Mouse (Mus musculus): ENCODE results near the gene Olfr690. TPM values are rescaled to one million over a fixed set of nuclear protein-coding genes. Genes with fewer than 3 reads are reported as not detected.

Olfr690 gene
- polyA plus RNA-seq, 1 experiment from 2014 or later, result not detected

Other genes starting within 250 kb of the Olfr690 start
- not detected in 2 replicates for gene Olfr680-ps1, start 241.3 kb downstream of the Olfr690 start, polyA plus RNA-seq (2015; fragmentation: Nextera tagmentation; extraction: Ambion mirVana)
- gene Olfr681, start 217.3 kb downstream of the Olfr690 start, polyA plus RNA-seq (2015; fragmentation: Nextera tagmentation; extraction: Ambion mirVana), result not detected in 2 replicates
- not detected in 2 replicates for gene Olfr683, start 187.1 kb downstream of the Olfr690 start, polyA plus RNA-seq (2015; fragmentation: Nextera tagmentation; extraction: Ambion mirVana)
- gene Olfr684, start 170.5 kb downstream of the Olfr690 start, polyA plus RNA-seq (2015; fragmentation: Nextera tagmentation; extraction: Ambion mirVana), result not detected in 2 replicates
- gene Olfr685, start 148.1 kb downstream of the Olfr690 start, polyA plus RNA-seq (2015; fragmentation: Nextera tagmentation; extraction: Ambion mirVana), result not detected in 2 replicates
- not detected in 2 replicates for gene Olfr686, start 126.6 kb downstream of the Olfr690 start, polyA plus RNA-seq (2015; fragmentation: Nextera tagmentation; extraction: Ambion mirVana)
- not detected in 2 replicates for gene Olfr688, start 46.0 kb downstream of the Olfr690 start, polyA plus RNA-seq (2015; fragmentation: Nextera tagmentation; extraction: Ambion mirVana)
- gene Olfr689, start 22.9 kb downstream of the Olfr690 start, polyA plus RNA-seq (2015; fragmentation: Nextera tagmentation; extraction: Ambion mirVana), result not detected in 2 replicates
- gene Olfr691, start 8.2 kb upstream of the Olfr690 start, polyA plus RNA-seq (2015; fragmentation: Nextera tagmentation; extraction: Ambion mirVana), result not detected in 2 replicates
- not detected in 2 replicates for gene Olfr692, start 34.1 kb upstream of the Olfr690 start, polyA plus RNA-seq (2015; fragmentation: Nextera tagmentation; extraction: Ambion mirVana)
- not detected in 2 replicates for gene Gm5901, start 40.9 kb upstream of the Olfr690 start, polyA plus RNA-seq (2015; fragmentation: Nextera tagmentation; extraction: Ambion mirVana)
- gene Fam160a2, start 66.0 kb upstream of the Olfr690 start, polyA plus RNA-seq (2015; fragmentation: Nextera tagmentation; extraction: Ambion mirVana), result 13.7 and 13.8 TPM in 2 replicates
- gene Cnga4, start 70.5 kb upstream of the Olfr690 start, polyA plus RNA-seq (2015; fragmentation: Nextera tagmentation; extraction: Ambion mirVana), result not detected in 2 replicates
- not detected in 2 replicates for gene Cckbr, start 91.6 kb upstream of the Olfr690 start, polyA plus RNA-seq (2015; fragmentation: Nextera tagmentation; extraction: Ambion mirVana)
- gene Cavin3, start 148.2 kb upstream of the Olfr690 start, polyA plus RNA-seq (2015; fragmentation: Nextera tagmentation; extraction: Ambion mirVana), result 4.0 and 5.2 TPM in 2 replicates
- 21.3 and 21.9 TPM in 2 replicates for gene Smpd1, start 220.3 kb upstream of the Olfr690 start, polyA plus RNA-seq (2015; fragmentation: Nextera tagmentation; extraction: Ambion mirVana)
- 1.9 and 3.3 TPM in 2 replicates for gene Apbb1, start 247.5 kb upstream of the Olfr690 start, polyA plus RNA-seq (2015; fragmentation: Nextera tagmentation; extraction: Ambion mirVana)